Mouse (Mus musculus) frontal cortex, postnatal 10 days (tissue): ENCODE data around the gene Wnt2b.

Source experiments
- DNase-seq, 2 experiments: peaks; one replicate each; pipeline ENCODE4 v3.0.0; 2022; ENCODE audit warnings: low spot score in 2 of 2, mixed read lengths in 1 of 2

Wnt2b gene

GRCm38 (mm10) chr3:104896141-104896540 is 65.6 kb downstream of the Wnt2b start:
- DNase-seq = no peak
